Mouse (Mus musculus) layer of hippocampus, postnatal 25 days (tissue): ENCODE measurements around the gene Gse1. TPM values are rescaled to one million over a fixed set of nuclear protein-coding genes. Genes with fewer than 3 reads are reported as not detected.

Experiments
- DNase-seq, 2 experiments: peaks; one replicate each; pipeline ENCODE4 v3.0.0; 2022; ENCODE audit warnings: mixed read lengths in 2 of 2, low spot score in 1 of 2; ENCODE audit errors: extremely low spot score in 1 of 2
- total RNA-seq, 2 experiments: library from RNA; stranded (reverse); gene quantifications; 2 replicates each; pipeline ENCODE4 v1.2.3; 2021

Gse1 gene
- total RNA-seq, 2 experiments from 2014 or later: 121 to 145 TPM

- DNase-seq: no peak
Measured at GRCm38 (mm10) chr8:120433143-120433542, 204.9 kb downstream of the Gse1 start.

DNA sequence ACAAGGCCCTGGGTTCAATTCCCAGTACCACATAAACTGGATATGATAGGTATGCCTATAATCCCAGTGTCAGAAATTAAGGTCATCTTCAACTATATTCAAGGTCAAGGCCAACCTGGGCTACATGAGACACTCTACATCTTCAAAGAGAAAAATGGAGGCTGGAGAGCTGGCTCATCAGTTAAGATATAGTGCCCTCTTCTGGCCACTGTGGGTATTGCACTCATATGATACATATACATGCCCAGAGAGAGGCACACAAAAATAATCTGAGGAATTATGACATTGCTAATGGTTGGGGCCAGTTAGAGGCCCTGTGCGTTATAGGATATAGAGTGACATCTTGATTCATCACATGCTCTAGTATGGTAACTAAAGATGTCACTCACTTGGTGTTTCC, 205.5 kb downstream of the Gse1 start:
- no peak for DNase-seq

- DNase-seq: no peak
Measured at GRCm38 (mm10) chr8:120435781-120436180, 207.5 kb downstream of the Gse1 start.

DNA sequence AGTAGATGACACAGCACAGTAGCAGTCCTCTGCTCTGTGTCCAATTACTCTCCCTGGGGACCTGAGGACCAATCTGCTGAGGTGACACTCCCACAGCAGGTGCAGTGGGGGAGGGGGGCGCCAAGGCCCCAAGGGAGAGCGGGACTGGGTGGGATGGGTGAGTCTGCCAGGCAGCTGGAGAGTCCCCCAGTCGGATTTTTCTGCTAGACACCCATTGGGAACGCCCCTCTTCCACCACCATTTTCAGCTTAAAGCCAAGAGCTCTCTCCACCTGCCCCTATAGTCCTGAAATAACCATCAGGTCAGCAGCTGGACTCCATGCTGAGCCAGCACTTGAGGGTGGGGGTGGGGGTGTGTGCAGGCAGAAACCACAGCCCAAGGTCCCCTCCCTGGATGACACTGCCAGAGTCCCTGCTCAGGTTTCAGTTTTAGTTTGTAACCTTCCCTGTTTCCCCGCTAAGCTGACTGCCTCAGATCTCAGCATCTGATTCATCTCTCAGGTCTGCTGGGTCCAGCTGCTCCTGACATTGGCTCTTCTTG, 208.3 kb downstream of the Gse1 start:
- DNase-seq: no peak

DNA sequence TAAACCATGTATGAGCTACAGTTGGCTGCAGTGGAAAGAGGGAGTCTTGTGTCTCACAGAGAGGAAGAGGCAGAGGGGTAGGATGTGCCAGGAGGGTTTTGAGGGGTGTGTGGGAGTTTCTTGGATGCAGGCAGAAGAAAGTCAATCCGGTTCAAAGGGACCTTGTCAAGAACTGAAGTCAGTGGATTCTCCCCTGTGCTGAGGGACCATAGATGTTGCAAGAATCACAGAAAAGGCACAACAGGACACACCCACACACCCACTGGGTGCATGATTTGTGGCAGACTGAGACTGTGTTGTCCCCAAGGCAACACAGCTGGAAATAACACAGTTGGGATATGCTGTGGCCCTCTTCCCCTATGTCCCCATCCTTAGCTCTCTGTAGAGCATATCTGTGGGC, 209.0 kb downstream of the Gse1 start:
- DNase-seq: no peak

DNA sequence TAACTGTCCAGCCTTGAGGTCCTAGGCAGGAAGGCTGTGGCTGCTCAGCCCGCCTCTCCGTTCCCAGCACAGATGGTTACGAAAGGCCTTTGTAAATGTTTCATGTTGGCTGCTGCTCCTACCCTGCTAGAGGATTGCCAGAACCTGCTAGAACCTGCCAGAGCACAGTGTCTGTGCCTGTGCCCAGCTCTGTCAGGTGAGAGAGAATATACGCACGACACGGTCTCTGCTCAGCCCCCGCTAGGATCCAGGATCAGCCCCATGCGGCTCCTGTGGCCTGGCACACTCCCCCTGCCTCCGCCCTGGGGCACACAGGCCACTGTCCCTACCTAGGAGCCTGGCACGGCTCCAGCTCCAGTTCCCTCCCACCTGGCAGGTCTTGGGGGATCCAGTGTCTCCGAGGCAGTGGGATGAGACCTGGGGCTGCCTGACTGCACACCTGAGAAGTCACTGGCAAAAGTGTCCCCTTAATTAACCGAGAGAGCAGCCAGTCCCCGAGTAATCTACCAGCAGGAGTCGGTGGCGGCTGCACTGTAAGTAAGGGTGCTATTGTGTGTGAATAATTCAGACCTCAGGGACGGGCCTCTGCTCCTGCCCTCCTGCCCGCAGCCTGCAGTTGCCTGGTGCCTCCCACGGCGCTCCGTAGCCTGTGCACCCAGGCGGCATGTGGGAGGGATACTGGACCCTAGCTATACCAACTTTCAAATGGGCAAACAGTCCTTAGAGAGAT, 209.6 kb downstream of the Gse1 start:
- DNase-seq: no peak

GRCm38 (mm10) chr8:120439309-120439708, 211.1 kb downstream of the Gse1 start:
- no peak for DNase-seq

- DNase-seq: no peak
Measured at GRCm38 (mm10) chr8:120440739-120441138, 212.5 kb downstream of the Gse1 start.

GRCm38 (mm10) chr8:120441637-120442036, 213.4 kb downstream of the Gse1 start:
- DNase-seq: no peak

DNA sequence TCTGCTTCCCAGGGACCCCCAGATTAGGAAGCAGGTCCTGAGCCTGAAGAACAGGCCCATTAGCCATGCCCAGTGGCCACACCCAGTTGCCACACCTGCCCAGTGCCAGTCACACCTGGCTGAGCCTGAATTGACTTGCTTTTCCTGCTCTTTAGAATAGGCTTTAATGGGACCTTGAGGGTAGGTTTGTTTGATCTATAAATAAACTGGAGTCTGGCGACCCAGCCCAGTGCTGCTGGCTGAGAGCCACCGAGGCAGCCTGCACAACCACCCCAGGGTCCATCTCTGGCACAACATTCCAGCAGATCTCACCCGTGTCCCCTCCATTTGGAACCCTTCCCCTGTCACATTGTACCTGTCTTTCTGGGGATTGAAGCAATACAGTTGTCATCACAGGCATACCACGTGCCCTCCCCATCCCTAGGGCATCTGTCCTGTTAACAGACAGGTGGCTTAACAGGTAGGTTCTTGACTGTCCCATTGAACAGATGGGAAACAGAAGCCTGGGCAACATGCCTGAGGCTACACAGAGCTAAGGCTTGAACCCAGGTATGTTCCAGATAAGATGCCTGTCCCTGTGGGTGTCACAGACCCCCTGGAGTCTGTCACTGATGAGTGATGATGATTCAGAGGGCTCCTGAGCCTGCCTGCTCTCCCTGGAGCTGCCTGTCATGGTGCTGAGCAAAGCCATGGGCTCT, 214.2 kb downstream of the Gse1 start:
- DNase-seq: no peak

DNA sequence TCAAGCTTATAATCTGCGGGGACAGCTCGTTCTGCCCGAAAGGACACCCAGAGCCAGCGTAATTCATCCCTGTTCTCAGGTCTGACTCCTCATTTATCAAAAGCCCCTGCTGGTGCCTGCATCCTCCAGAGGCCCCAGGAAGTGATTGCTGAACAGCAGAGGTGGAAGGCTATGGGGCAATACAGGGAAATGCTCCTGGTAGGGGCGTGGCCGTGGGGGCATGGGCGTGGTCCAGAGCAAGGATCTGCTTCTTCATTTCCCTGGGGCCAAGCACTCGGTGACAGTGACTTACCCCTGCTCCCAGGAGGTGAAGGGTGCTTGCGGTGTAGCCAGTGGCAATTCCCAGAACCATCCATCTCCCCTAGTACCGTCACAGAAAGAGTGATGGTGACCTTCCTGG, 217.0 kb downstream of the Gse1 start:
- no peak for DNase-seq

GRCm38 (mm10) chr8:120448131-120448530, 219.9 kb downstream of the Gse1 start:
- no peak for DNase-seq

DNA sequence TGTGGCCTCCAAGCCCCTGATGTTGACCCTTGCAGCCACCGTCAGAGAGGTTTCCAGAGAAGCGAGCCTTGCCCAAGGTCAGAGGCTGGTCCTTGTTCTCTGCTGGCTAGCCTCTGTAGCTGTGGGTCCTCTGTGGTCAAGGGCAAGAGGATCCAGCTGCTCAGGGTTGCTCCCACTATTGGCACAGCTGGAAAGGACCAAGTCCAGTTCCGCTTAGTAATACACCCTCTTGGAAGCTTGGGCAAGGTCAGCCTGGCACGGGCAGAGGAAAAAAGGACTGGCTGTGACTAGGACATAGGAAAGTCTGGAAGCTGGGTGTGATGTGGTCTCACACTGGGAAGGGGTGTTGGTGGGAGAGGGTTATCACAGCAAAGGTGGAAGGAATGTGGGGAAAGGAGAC, 220.9 kb downstream of the Gse1 start:
- DNase-seq: no peak

DNA sequence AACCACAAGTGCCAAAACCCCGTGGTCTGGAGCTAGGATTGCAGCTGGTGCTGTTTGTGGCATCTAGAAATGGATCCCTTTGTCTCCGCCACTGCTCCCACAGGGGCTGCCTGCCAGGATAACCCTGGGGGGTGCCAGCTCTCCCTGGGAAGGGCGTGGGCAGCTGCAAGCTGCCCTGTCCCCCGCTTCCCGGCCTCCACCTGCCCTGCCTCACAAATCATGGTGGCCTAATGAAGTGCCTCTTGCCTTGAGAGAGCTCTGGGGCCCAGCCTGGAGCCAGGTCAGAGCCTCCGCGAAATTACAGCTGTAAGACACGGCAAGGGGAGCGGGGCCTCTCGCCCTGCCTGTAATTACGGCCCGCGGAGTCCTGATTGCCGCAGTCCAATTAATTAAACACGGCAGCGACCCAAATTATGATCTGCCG, 221.4 kb downstream of the Gse1 start:
- no peak for DNase-seq

DNA sequence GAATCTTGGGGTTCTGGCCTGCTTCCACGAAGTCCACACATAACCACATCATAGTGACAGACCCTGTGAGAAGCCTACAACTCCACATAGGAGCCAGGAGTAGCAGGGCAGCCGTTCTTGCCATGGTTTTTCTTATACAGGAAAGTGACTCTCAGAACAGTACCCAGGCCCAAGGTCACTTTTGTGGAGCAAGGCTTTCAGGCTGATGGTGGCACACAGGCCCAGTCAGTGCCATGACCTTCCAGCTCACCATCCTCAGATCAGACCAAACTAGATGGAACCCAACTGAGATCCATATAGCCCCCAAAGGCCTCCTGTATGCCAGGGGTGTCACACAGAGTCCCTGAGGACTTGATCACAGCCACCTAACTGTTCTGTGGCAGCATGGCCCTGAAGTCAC, 223.9 kb downstream of the Gse1 start:
- no peak for DNase-seq

DNA sequence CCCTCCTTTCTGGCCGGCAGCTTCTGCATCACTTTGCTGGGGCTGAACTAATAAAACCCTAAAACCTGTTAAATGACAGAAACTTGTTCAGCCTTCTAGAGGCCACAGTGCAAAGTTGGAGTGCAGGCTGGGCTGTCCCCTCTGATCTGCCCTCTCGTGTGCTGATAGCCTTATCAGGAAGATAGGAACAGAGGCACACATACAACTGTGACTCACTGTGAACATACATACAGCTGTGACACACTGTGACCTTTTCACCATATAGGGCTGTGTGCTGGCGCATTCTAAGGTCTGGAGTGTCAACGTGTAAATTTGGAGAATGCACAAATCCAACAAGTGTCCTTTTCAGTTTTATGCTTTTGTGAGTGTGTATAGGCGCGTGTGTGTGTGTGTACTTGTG, 226.1 kb downstream of the Gse1 start:
- no peak for DNase-seq

DNA sequence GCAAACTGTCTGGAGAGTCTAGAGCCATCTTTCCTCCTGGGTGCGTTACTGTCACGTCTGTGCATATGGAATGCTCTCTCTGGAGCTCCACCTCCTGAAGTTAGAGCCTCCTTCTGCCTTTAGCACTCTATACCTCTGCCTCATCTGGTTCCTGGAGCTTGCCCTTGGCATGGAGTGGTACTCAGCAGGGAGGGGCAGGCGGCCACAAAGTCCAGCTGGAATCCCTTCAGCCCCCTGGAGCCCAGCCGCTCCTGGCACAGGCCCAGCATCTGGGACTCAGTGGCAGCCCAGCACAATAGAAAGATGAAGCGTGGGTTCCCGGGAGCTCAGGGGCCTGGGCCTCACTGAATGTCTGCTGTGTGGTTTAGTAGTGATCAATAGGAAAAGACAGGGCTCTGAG, 232.1 kb downstream of the Gse1 start:
- DNase-seq: no peak

- DNase-seq: no peak
Measured at GRCm38 (mm10) chr8:120462119-120462551, 233.9 kb downstream of the Gse1 start.

DNA sequence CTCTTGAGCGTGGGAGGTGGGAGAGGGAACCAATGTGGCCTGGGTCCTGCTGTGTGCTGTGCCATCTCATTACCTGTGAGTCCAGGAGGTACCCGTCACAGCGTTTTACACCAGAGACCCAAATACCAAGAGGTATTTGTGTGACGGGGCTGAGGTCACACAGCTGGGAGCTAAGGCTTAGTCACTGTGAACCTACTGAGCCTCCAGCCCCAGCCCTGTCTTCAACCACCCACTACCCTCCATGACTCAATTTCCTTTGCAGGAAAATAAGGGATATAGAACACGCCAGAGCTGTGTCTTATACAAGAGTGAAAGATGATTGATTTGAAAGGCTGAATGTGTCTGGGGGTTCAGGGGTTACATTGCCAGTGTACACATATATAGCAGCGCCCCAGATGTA, 234.4 kb downstream of the Gse1 start:
- no peak for DNase-seq

- DNase-seq: no peak
Measured at GRCm38 (mm10) chr8:120463918-120464584, 235.8 kb downstream of the Gse1 start.

GRCm38 (mm10) chr8:120464585-120464937, 236.3 kb downstream of the Gse1 start:
- no peak for DNase-seq
